Mouse (Mus musculus) G1E (cell line): ENCODE data around the gene Dusp3.

ENCODE experiments used
- CTCF ChIP-seq: IDR thresholded peaks from 2 replicates; pipeline ENCODE4 v1.5.1; 2012; ENCODE audit warnings: low read depth, low read length, inconsistent platforms, mixed read lengths
- TAL1 ChIP-seq: conservative IDR thresholded peaks from 2 replicates; pipeline ENCODE4 v1.6.1; 2012; ENCODE audit warnings: low read depth, low read length, inconsistent platforms, mixed read lengths

- TF ChIP-seq CTCF = no peak
- TF ChIP-seq TAL1 = no peak
These were observed 23.1 kb downstream of the Dusp3 start for GRCm38 (mm10) chr11:101963473-101964291.
